Mouse (Mus musculus): ENCODE results near the gene Mst1r. TPM values are rescaled to one million over a fixed set of nuclear protein-coding genes. Genes with fewer than 3 reads are reported as not detected.

Mst1r gene
- polyA plus RNA-seq, 1 experiment from 2014 or later: 2.8 TPM

GRCm38 (mm10) chr9:107926920-107927420 is 20.3 kb downstream of the Mst1r start:
- Histone ChIP-seq H3K36me3 (ENCODE audit: insufficient read depth, low read length) (no peaks in the 10 kb centered on the region), H3K27ac (ENCODE audit: low read length) (no peak overlapping the region), H3K27me3 (ENCODE audit: insufficient read depth, low read length) (no peaks in the 10 kb centered on the region), H3K4me2 (replicated peaks; ENCODE audit: low read depth, low read length) (no peak overlapping the region), H3K9me3 (ENCODE audit: low read length) (no peaks in the 10 kb centered on the region), H3K9ac (replicated peaks; ENCODE audit: low read length) (no peak overlapping the region), H3K4me1 (ENCODE audit: insufficient read depth, low read length) (0 out of 2 replicates have a peak, but pooled peaks cover 3% of the 10 kb centered on the region), H3K4me3 (ENCODE audit: low read length) (no peak overlapping the region)
- no peak for ATAC-seq (ENCODE audit: low FRiP score, low TSS enrichment)
- 44% methylated on average over 9 of the region's 9 CpGs for WGBS

DNA sequence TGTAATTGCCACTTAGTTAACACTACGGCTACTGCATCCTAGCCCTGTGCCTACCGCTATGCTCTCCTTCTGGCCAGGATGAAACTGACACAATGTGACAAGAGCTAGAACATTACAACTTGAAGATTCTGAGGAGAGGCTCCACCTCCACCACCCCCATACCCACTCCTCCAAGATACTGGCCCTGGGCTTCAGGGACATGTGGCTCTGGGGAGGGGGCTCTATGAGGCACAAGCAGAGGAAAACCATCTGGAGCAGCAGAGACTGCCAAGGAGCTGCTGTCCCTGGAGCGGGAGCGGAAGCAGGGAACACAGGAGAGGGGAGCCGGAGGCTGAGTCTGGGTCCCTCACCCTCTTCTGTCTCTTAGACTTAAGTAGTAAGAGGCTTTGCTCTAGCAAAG is 21.1 kb downstream of the Mst1r start:
- WGBS: 82% methylated on average over 5 of the region's 5 CpGs
- H3K9ac ChIP-seq (replicated peaks; ENCODE audit: low read length): no peak overlapping the region
- no peak for ATAC-seq (ENCODE audit: low FRiP score, low TSS enrichment)
- no peak overlapping the region for H3K4me3 ChIP-seq (ENCODE audit: low read length)
- no peaks in the 10 kb centered on the region for H3K27me3 ChIP-seq (ENCODE audit: insufficient read depth, low read length)
- no peak overlapping the region for H3K4me2 ChIP-seq (replicated peaks; ENCODE audit: low read depth, low read length)
- H3K27ac ChIP-seq (ENCODE audit: low read length): no peak overlapping the region
- 0 out of 2 replicates have a peak, but pooled peaks cover 3% of the 10 kb centered on the region for H3K4me1 ChIP-seq (ENCODE audit: insufficient read depth, low read length)
- H3K9me3 ChIP-seq (ENCODE audit: low read length): no peaks in the 10 kb centered on the region
- H3K36me3 ChIP-seq (ENCODE audit: insufficient read depth, low read length): no peaks in the 10 kb centered on the region

DNA sequence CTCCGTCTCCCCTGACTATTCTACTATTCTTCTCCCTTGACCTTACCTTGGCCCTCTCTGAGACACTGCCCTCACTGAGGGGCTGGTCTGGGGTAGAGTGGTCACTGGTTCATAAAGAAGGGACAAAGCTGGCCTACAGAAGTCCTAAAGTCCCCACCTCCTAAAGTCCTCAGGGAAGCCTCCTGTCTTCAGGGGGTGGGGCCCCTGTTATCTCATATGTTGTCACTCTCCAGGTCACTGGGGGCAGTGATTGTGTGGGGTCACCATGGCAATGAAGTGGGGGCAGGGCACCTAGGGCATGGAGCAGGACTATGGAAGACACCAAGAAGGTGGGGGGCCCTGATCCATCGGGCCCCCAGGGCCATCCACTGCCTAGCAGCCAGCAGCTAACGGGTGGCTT is 21.5 kb downstream of the Mst1r start, which contains the start of gene Actl11:
Gene Actl11 (plus strand): TSS at position 301 of the 400 bp plus-strand sequence.
- Histone ChIP-seq H3K27ac (ENCODE audit: low read length) (no peak within 1 kb of the TSS), H3K36me3 (ENCODE audit: insufficient read depth, low read length) (no peaks in the 10 kb centered on the region), H3K27me3 (ENCODE audit: insufficient read depth, low read length) (no peaks in the 10 kb centered on the region), H3K4me2 (replicated peaks; ENCODE audit: low read depth, low read length) (no peak within 1 kb of the TSS), H3K9ac (replicated peaks; ENCODE audit: low read length) (no peak within 1 kb of the TSS), H3K4me3 (ENCODE audit: low read length) (no peak within 1 kb of the TSS), H3K9me3 (ENCODE audit: low read length) (no peaks in the 10 kb centered on the region), H3K4me1 (ENCODE audit: insufficient read depth, low read length) (0 out of 2 replicates have a peak, but pooled peaks cover 3% of the 10 kb centered on the region)
- ATAC-seq (ENCODE audit: low FRiP score, low TSS enrichment): no peak
- WGBS: 79% methylated on average over 3 of the region's 3 CpGs

GRCm38 (mm10) chr9:107932221-107932620 is 25.5 kb downstream of the Mst1r start:
- WGBS: 61% methylated on average over 4 of the region's 4 CpGs
- Histone ChIP-seq H3K9ac (replicated peaks; ENCODE audit: low read length) (no peak overlapping the region), H3K36me3 (ENCODE audit: insufficient read depth, low read length) (no peaks in the 10 kb centered on the region), H3K27ac (ENCODE audit: low read length) (no peak overlapping the region), H3K4me1 (ENCODE audit: insufficient read depth, low read length) (peaks cover 5% of the 10 kb centered on the region), H3K4me2 (replicated peaks; ENCODE audit: low read depth, low read length) (no peak overlapping the region), H3K4me3 (ENCODE audit: low read length) (no peak overlapping the region), H3K27me3 (ENCODE audit: insufficient read depth, low read length) (no peaks in the 10 kb centered on the region; the same call in 1 of the 2 replicates), H3K9me3 (ENCODE audit: low read length) (no peaks in the 10 kb centered on the region)
- no peak for ATAC-seq (ENCODE audit: low FRiP score, low TSS enrichment)

DNA sequence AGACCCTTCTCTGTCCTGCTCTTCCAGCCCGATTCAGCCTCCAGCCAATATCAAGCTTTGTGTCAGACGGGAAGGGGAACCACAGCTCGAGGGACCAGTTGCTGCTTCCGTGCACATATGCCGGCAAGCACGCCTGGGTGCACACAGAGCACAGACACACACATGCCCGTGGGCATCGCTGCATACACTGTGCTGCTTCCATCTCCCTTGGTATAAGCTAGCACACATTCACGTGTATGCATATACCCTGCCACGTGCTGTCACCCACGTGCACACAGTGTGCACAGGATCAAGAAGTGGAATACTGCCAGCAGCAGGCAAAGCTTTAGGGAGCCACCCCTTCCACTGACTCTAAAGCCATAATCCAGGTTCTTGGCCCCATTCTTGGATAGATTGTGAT is 27.5 kb downstream of the Mst1r start:
- H3K9me3 ChIP-seq (ENCODE audit: low read length): no peaks in the 10 kb centered on the region
- peaks cover 5% of the 10 kb centered on the region for H3K4me1 ChIP-seq (ENCODE audit: insufficient read depth, low read length)
- no peak overlapping the region for H3K9ac ChIP-seq (replicated peaks; ENCODE audit: low read length)
- H3K4me2 ChIP-seq (replicated peaks; ENCODE audit: low read depth, low read length): no peak overlapping the region
- ATAC-seq (ENCODE audit: low FRiP score, low TSS enrichment): no peak
- H3K27ac ChIP-seq (ENCODE audit: low read length): no peak overlapping the region
- H3K36me3 ChIP-seq (ENCODE audit: insufficient read depth, low read length): no peaks in the 10 kb centered on the region
- 75% methylated on average over 11 of the region's 11 CpGs for WGBS
- H3K4me3 ChIP-seq (ENCODE audit: low read length): no peak overlapping the region
- peaks cover 8% of the 10 kb centered on the region for H3K27me3 ChIP-seq (ENCODE audit: insufficient read depth, low read length)

- no peak within 1 kb of the TSS for H3K27ac ChIP-seq (ENCODE audit: low read length)
- 16% methylated on average over 3 of the region's 3 CpGs for WGBS
- peaks cover 5% of the 10 kb centered on the region for H3K4me1 ChIP-seq (ENCODE audit: insufficient read depth, low read length)
- peak within 1 kb of the TSS; percentile 58 for H3K9ac ChIP-seq (replicated peaks; ENCODE audit: low read length)
- peaks cover 12% of the 10 kb centered on the region for H3K27me3 ChIP-seq (ENCODE audit: insufficient read depth, low read length)
- H3K36me3 ChIP-seq (ENCODE audit: insufficient read depth, low read length): no peaks in the 10 kb centered on the region
- H3K9me3 ChIP-seq (ENCODE audit: low read length): no peaks in the 10 kb centered on the region
- peak within 1 kb of the TSS; percentile 53 for H3K4me3 ChIP-seq (ENCODE audit: low read length)
- ATAC-seq (ENCODE audit: low FRiP score, low TSS enrichment): 0 out of 2 replicates have a peak, but pooled peaks have one; percentile 16
- H3K4me2 ChIP-seq (replicated peaks; ENCODE audit: low read depth, low read length): peak within 1 kb of the TSS; percentile 88
Observed at GRCm38 (mm10) chr9:107935374-107935773, 28.7 kb downstream of the Mst1r start, which contains the start of gene Camkv. Gene Camkv (plus strand): TSS chr9:107935674.

GRCm38 (mm10) chr9:107935790-107936214 is 29.1 kb downstream of the Mst1r start:
- Histone ChIP-seq H3K27ac (ENCODE audit: low read length) (no peak overlapping the region), H3K9ac (replicated peaks; ENCODE audit: low read length) (peak overlapping the region; percentile 58)

DNA sequence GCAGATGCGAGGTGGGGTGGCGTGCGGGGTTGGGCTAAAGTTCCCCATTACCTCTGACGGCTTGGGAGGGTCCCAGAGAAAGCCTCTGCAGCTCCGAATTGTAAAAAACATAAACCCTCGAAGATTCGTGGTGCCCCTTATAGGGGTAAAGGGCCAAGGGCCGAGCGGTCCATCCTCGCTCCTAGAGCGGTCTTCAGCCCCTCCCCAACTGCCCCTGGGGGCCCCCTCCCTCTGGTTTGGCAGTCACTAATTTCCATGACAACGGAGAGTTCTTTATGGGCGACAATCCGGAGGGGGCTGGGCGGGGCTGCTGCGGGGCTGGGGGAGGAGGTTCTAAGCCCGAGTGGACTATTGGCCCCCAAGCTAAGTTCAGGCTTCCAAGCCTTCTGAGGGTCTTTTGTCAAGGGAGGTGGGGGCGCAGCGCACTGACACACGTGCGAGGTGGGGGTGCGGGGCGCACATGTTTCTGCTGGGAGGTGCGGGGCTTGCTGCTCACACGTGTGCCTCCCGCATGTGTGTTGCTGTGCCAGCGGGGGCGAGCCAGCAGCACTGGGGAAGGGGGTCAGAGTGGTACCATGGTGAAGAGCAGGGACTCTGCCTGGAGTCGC is 29.6 kb downstream of the Mst1r start:
- H3K36me3 ChIP-seq (ENCODE audit: insufficient read depth, low read length): no peaks in the 10 kb centered on the region
- H3K27me3 ChIP-seq (ENCODE audit: insufficient read depth, low read length): peaks cover 12% of the 10 kb centered on the region
- H3K4me1 ChIP-seq (ENCODE audit: insufficient read depth, low read length): peaks cover 5% of the 10 kb centered on the region
- peak overlapping the region; percentile 58 for H3K9ac ChIP-seq (replicated peaks; ENCODE audit: low read length)
- peak; percentile 62 for ATAC-seq (ENCODE audit: low FRiP score, low TSS enrichment)
- no peak overlapping the region for H3K27ac ChIP-seq (ENCODE audit: low read length)
- peak overlapping the region; percentile 88 for H3K4me2 ChIP-seq (replicated peaks; ENCODE audit: low read depth, low read length)
- WGBS: under 1% methylated on average over 29 of the region's 29 CpGs
- no peaks in the 10 kb centered on the region for H3K9me3 ChIP-seq (ENCODE audit: low read length)
- peak overlapping the region; percentile 53 for H3K4me3 ChIP-seq (ENCODE audit: low read length)

More at GRCm38 (mm10) chr9:107935790-107936214, 29.1 kb downstream of the Mst1r start:
- peak overlapping the region; percentile 53 for H3K4me3 ChIP-seq (ENCODE audit: low read length)
- no peaks in the 10 kb centered on the region for H3K9me3 ChIP-seq (ENCODE audit: low read length)
- H3K27me3 ChIP-seq (ENCODE audit: insufficient read depth, low read length): peaks cover 12% of the 10 kb centered on the region
- peak overlapping the region; percentile 88 for H3K4me2 ChIP-seq (replicated peaks; ENCODE audit: low read depth, low read length)
- H3K4me1 ChIP-seq (ENCODE audit: insufficient read depth, low read length): peaks cover 5% of the 10 kb centered on the region
- no peaks in the 10 kb centered on the region for H3K36me3 ChIP-seq (ENCODE audit: insufficient read depth, low read length)
- WGBS: 1% methylated on average over 37 of the region's 41 CpGs
- peak; percentile 42 for ATAC-seq (ENCODE audit: low FRiP score, low TSS enrichment)

DNA sequence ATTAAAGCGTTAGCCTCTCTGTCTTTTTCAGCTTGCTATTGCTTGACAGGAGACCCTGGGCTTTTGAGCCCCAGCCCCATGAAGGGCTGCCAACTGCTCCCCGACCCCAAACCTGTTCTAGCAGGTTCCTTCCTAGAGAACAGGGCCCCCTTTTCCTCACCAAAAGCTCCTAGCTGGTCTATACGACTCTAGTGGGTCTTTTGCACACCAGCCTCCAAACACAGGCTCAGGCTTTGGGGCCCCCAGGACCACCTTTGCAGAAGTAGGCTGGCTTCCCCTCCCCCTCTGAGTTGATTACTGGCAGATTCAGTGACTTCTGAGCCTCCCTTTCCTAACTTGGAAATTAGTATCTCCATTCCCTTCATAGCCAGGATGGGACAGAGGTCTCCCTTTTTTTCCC is 30.2 kb downstream of the Mst1r start:
- Histone ChIP-seq H3K4me1 (ENCODE audit: insufficient read depth, low read length) (peaks cover 5% of the 10 kb centered on the region), H3K36me3 (ENCODE audit: insufficient read depth, low read length) (no peaks in the 10 kb centered on the region), H3K4me2 (replicated peaks; ENCODE audit: low read depth, low read length) (no peak overlapping the region; the same call in 1 of the 2 replicates), H3K27ac (ENCODE audit: low read length) (no peak overlapping the region), H3K9ac (replicated peaks; ENCODE audit: low read length) (no peak overlapping the region), H3K27me3 (ENCODE audit: insufficient read depth, low read length) (peaks cover 12% of the 10 kb centered on the region), H3K4me3 (ENCODE audit: low read length) (no peak overlapping the region), H3K9me3 (ENCODE audit: low read length) (no peaks in the 10 kb centered on the region)
- WGBS: 15% methylated on average over 3 of the region's 3 CpGs
- ATAC-seq (ENCODE audit: low FRiP score, low TSS enrichment): no peak
